Mouse (Mus musculus): ENCODE results near the gene Gstm2. TPM values are rescaled to one million over a fixed set of nuclear protein-coding genes. Genes with fewer than 3 reads are reported as not detected.
"Not testable (repeated sequence)": the region's sequence is repeated elsewhere in the genome, so short reads cannot be mapped to it uniquely, and the experiment has no call there.

The Gstm2 gene
- polyA plus RNA-seq, 1 experiment from 2014 or later, result 212 TPM

DNA sequence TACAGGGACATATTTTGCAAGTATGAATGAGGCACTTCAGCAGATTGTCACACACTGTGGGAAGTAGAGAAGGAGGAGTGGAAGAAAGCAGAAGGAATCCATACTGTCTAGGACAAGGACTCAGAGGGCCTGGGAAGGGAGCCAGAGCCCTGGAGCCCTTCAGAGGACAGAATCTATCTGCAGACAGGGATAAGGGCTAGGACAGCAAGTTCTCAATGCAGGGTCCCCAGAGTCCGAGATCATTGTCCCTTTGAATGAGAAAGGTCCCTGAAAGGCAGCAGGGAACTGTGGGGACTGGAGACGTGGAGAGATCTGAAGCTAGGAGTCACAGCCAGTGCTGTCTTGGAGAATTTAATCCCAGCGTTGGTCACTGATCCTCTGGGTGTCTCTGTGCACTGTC lies 33.0 kb upstream of the Gstm2 start:
- not testable (repeated sequence) for H3K4me3 ChIP-seq (ENCODE audit: low read length); H3K27ac ChIP-seq (ENCODE audit: low read length); H3K4me2 ChIP-seq (ENCODE audit: low read depth, low read length); H3K9ac ChIP-seq (ENCODE audit: low read depth, low read length); H3K36me3 ChIP-seq (ENCODE audit: control insufficient read depth, insufficient read depth, low read length); H3K9me3 ChIP-seq (ENCODE audit: control insufficient read depth, low read length); ATAC-seq; H3K27me3 ChIP-seq (replicated peaks; ENCODE audit: control insufficient read depth, insufficient read depth, low read length)
- peaks cover 27% of the 10 kb centered on the region for H3K4me1 ChIP-seq (ENCODE audit: control insufficient read depth, insufficient read depth, low read length)
- 82% methylated on average over 3 of the region's 3 CpGs for WGBS

DNA sequence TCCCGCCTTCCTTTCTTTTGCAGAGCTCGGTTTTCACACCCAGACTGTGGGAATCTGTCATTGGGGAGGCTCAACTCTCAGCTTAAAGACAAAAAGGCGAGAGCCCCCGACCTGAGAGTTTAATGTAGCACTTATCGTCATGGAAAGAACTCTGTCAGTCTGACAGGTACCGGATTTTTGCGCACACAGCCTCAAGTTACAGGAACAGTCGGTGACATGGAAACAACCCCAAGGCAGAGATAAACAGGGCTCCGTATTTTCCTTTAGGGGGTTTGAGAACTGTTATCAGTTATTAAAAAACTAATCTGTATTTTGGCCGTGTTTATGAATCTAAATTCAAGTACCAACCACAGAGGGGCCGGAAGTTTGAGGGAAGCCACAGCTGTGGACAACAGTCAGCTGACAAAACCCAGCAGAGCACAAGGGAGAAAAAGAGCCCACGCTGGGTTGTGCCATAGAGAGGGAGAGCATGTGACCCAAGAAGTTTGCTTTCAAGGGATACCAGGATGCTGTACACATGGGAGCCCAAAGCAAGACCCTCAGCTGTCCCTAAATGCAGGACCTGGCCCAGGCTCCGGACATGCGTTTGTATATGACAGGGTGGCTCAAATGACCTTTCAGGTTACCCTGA lies 32.1 kb upstream of the Gstm2 start:
- peaks cover 29% of the 10 kb centered on the region for H3K4me1 ChIP-seq (ENCODE audit: control insufficient read depth, insufficient read depth, low read length)
- 24% methylated on average over 14 of the region's 14 CpGs for WGBS
- ATAC-seq, result no peak
- H3K27me3 ChIP-seq (replicated peaks; ENCODE audit: control insufficient read depth, insufficient read depth, low read length), result no peaks in the 10 kb centered on the region
- no peaks in the 10 kb centered on the region for H3K36me3 ChIP-seq (ENCODE audit: control insufficient read depth, insufficient read depth, low read length)
- peak overlapping the region; percentile 95 for H3K27ac ChIP-seq (ENCODE audit: low read length)
- no peaks in the 10 kb centered on the region for H3K9me3 ChIP-seq (ENCODE audit: control insufficient read depth, low read length)
- H3K9ac ChIP-seq (ENCODE audit: low read depth, low read length), result peak overlapping the region; percentile 72
- peak overlapping the region; percentile 72 for H3K4me2 ChIP-seq (ENCODE audit: low read depth, low read length)
- peak overlapping the region; percentile 53 for H3K4me3 ChIP-seq (ENCODE audit: low read length)

DNA sequence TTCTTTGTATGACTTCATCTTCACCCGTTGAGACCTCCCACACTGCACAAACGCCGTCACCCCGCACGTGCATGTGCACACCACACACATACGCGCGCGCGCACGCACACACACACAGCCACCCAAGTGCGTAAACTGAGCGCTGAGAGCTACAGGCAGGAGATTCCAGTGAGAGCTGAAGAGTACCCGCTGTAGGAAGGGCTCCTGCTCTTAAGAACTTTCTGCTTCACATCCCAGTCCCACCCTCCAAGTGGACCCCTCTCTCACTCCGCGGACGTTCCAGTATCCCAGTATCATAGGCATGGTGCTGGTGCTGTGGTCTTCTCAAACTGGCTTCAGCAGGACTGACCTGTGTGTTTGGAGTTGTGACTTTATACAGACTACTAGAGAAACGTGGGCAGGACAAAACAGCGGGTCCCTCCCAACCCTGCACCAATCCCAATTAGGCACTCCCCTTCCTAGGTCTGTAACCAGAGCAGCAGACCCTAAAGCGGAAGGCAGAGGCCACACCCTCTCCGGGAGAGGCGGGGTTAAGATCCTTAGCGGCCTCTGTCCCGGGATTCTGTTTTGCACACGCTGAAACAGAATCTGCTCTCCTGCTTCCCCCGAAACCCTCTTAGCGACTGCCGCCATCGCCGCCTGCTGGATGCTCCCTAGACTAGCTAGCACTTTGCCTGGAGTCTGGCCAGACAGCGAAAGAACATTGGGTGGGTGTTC lies 31.4 kb upstream of the Gstm2 start, which contains the start of gene Gstm1:
Gene Gstm1, minus strand, starts transcription at position 501 of the 717 bp plus-strand sequence.
- H3K9me3 ChIP-seq (ENCODE audit: control insufficient read depth, low read length), result no peaks in the 10 kb centered on the region
- WGBS, result under 1% methylated on average over 31 of the region's 31 CpGs
- ATAC-seq, result peak; percentile 97
- peak within 1 kb of the TSS; percentile 72 for H3K4me2 ChIP-seq (ENCODE audit: low read depth, low read length)
- H3K9ac ChIP-seq (ENCODE audit: low read depth, low read length), result peak within 1 kb of the TSS; percentile 72
- H3K27me3 ChIP-seq (replicated peaks; ENCODE audit: control insufficient read depth, insufficient read depth, low read length), result no peaks in the 10 kb centered on the region
- H3K4me1 ChIP-seq (ENCODE audit: control insufficient read depth, insufficient read depth, low read length), result peaks cover 31% of the 10 kb centered on the region
- peak within 1 kb of the TSS; percentile 95 for H3K27ac ChIP-seq (ENCODE audit: low read length)
- no peaks in the 10 kb centered on the region for H3K36me3 ChIP-seq (ENCODE audit: control insufficient read depth, insufficient read depth, low read length)
- H3K4me3 ChIP-seq (ENCODE audit: low read length), result peak within 1 kb of the TSS; percentile 53

- 77% methylated on average over 5 of the region's 5 CpGs for WGBS
- H3K27ac ChIP-seq (ENCODE audit: low read length); ATAC-seq; H3K9me3 ChIP-seq (ENCODE audit: control insufficient read depth, low read length); H3K27me3 ChIP-seq (replicated peaks; ENCODE audit: control insufficient read depth, insufficient read depth, low read length); H3K36me3 ChIP-seq (ENCODE audit: control insufficient read depth, insufficient read depth, low read length): not testable (repeated sequence)
- peaks cover 24% of the 10 kb centered on the region for H3K4me1 ChIP-seq (ENCODE audit: control insufficient read depth, insufficient read depth, low read length)
- peak overlapping the region; percentile 72 for H3K4me2 ChIP-seq (ENCODE audit: low read depth, low read length)
- peak overlapping the region; percentile 72; the same call in 1 of the 2 replicates for H3K9ac ChIP-seq (ENCODE audit: low read depth, low read length)
- peak overlapping the region; percentile 53 for H3K4me3 ChIP-seq (ENCODE audit: low read length)
Measured at GRCm38 (mm10) chr3:108016468-108016867, 30.2 kb upstream of the Gstm2 start.

GRCm38 (mm10) chr3:108014974-108015346 lies 28.7 kb upstream of the Gstm2 start:
- no peaks in the 10 kb centered on the region for H3K36me3 ChIP-seq (ENCODE audit: control insufficient read depth, insufficient read depth, low read length)
- no peak overlapping the region for H3K4me2 ChIP-seq (ENCODE audit: low read depth, low read length)
- no peaks in the 10 kb centered on the region for H3K9me3 ChIP-seq (ENCODE audit: control insufficient read depth, low read length)
- peaks cover 24% of the 10 kb centered on the region for H3K4me1 ChIP-seq (ENCODE audit: control insufficient read depth, insufficient read depth, low read length)
- H3K4me3 ChIP-seq (ENCODE audit: low read length), result no peak overlapping the region
- ATAC-seq, result no peak
- H3K27me3 ChIP-seq (replicated peaks; ENCODE audit: control insufficient read depth, insufficient read depth, low read length), result no peaks in the 10 kb centered on the region
- WGBS, result 83% methylated on average over 2 of the region's 2 CpGs
- no peak overlapping the region for H3K9ac ChIP-seq (ENCODE audit: low read depth, low read length)
- no peak overlapping the region for H3K27ac ChIP-seq (ENCODE audit: low read length)

DNA sequence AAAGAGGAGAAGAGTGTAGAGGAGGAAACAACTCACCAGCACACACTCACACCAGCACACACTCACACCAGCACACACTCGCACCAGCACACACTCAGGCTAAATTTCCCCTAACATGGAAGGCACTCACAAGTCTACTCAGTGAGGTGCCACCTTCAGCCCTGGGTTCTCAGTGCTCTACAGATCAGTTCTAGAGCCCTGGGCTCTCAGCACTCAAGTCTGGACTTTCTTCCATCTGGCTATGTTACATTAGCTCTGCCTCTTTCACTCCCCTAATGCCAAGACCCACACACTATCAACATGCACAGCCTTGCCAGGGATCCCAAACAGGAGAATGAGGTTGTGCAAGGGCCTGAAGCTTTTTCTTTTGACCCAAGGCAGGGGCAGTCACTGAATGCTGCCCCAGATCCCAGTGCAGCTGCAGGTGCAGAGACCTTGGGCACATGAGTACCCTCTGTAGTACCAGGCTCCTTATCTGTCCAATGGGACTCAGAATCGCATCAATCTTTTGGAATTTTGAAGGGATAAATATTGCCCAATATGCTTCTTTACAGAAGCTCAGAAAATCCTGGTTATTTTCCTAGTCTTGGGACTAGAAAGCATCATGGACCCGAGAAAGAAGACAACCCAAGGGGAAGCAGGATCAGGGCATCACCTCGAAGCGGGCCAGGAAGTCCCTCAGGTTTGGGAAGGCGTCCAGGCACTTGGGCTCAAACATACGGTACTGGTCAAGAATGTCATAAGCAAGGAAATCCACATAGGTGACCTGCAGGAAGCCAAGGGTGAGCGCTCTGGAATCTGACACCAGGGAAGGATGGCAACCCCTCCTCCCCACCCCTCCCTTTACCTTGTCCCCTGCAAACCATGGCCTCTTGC lies 28.1 kb upstream of the Gstm2 start:
- Histone ChIP-seq H3K27me3 (replicated peaks; ENCODE audit: control insufficient read depth, insufficient read depth, low read length) (no peaks in the 10 kb centered on the region), H3K9me3 (ENCODE audit: control insufficient read depth, low read length) (no peaks in the 10 kb centered on the region), H3K4me2 (ENCODE audit: low read depth, low read length) (no peak overlapping the region), H3K4me1 (ENCODE audit: control insufficient read depth, insufficient read depth, low read length) (peaks cover 24% of the 10 kb centered on the region), H3K4me3 (ENCODE audit: low read length) (no peak overlapping the region), H3K36me3 (ENCODE audit: control insufficient read depth, insufficient read depth, low read length) (no peaks in the 10 kb centered on the region), H3K27ac (ENCODE audit: low read length) (no peak overlapping the region), H3K9ac (ENCODE audit: low read depth, low read length) (no peak overlapping the region)
- 83% methylated on average over 8 of the region's 8 CpGs for WGBS
- ATAC-seq, result no peak

DNA sequence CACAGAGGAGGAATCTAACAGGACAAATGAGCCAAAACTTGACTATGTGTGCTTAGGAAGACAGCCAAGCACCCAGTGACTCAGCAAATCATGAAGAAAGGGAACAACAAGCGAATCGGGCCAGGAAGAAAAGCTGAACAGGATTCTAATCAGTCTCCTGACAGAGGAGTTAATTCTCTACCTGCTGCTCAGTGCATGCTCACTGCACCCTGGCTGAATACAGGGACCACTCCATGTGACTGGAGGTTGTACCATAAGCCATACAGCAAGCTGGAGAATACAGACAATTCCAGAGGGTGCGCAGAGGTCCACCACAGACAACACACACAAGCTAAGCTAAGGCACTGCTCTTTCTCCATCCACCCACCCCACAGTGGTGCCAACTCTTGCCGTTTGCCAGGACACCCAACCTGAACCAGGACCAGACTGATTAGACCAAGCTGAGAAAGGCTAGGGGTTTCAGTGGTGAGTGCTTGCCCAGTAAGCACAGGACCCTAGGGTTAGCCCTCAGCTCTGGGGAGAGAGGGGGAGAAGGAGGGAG lies 27.1 kb upstream of the Gstm2 start:
- ATAC-seq, result no peak
- Histone ChIP-seq H3K27me3 (replicated peaks; ENCODE audit: control insufficient read depth, insufficient read depth, low read length) (no peaks in the 10 kb centered on the region), H3K4me1 (ENCODE audit: control insufficient read depth, insufficient read depth, low read length) (peaks cover 20% of the 10 kb centered on the region), H3K9ac (ENCODE audit: low read depth, low read length) (no peak overlapping the region), H3K4me3 (ENCODE audit: low read length) (no peak overlapping the region), H3K27ac (ENCODE audit: low read length) (no peak overlapping the region), H3K9me3 (ENCODE audit: control insufficient read depth, low read length) (no peaks in the 10 kb centered on the region), H3K4me2 (ENCODE audit: low read depth, low read length) (no peak overlapping the region), H3K36me3 (ENCODE audit: control insufficient read depth, insufficient read depth, low read length) (no peaks in the 10 kb centered on the region)
- 66% methylated on average over 4 of the region's 4 CpGs for WGBS

- no peaks in the 10 kb centered on the region for H3K9me3 ChIP-seq (ENCODE audit: control insufficient read depth, low read length)
- ATAC-seq, result no peak
- H3K4me2 ChIP-seq (ENCODE audit: low read depth, low read length), result no peak overlapping the region
- no peaks in the 10 kb centered on the region for H3K27me3 ChIP-seq (replicated peaks; ENCODE audit: control insufficient read depth, insufficient read depth, low read length)
- H3K9ac ChIP-seq (ENCODE audit: low read depth, low read length), result no peak overlapping the region
- H3K4me1 ChIP-seq (ENCODE audit: control insufficient read depth, insufficient read depth, low read length), result peaks cover 12% of the 10 kb centered on the region; the same call in 1 of the 2 replicates
- no peak overlapping the region for H3K4me3 ChIP-seq (ENCODE audit: low read length)
- H3K27ac ChIP-seq (ENCODE audit: low read length), result no peak overlapping the region
- H3K36me3 ChIP-seq (ENCODE audit: control insufficient read depth, insufficient read depth, low read length), result no peaks in the 10 kb centered on the region
- 80% methylated on average over 3 of the region's 3 CpGs for WGBS
Measured at GRCm38 (mm10) chr3:108011558-108011957, 25.3 kb upstream of the Gstm2 start.

DNA sequence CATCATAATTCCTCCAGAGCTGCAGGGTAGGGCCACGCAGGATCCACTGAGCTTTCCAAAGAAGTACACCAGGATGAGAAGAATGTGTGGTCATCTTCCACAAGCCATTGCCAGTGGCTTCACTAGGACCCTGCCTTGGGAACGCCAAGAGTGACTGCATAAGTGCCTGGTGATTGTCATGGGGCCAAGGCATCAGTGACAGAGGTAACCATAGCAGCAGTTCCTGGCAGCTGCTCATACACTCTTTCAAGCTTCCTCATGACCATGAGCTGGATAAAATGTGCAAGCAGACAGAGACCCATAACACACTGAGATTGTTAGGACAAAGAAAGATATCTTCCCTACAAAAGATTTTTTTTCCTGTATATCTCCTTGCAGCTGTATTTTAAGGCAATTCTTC lies 24.0 kb upstream of the Gstm2 start:
- Histone ChIP-seq H3K27ac (ENCODE audit: low read length) (no peak overlapping the region), H3K27me3 (replicated peaks; ENCODE audit: control insufficient read depth, insufficient read depth, low read length) (no peaks in the 10 kb centered on the region), H3K4me3 (ENCODE audit: low read length) (no peak overlapping the region), H3K9ac (ENCODE audit: low read depth, low read length) (no peak overlapping the region), H3K9me3 (ENCODE audit: control insufficient read depth, low read length) (no peaks in the 10 kb centered on the region), H3K36me3 (ENCODE audit: control insufficient read depth, insufficient read depth, low read length) (no peaks in the 10 kb centered on the region), H3K4me1 (ENCODE audit: control insufficient read depth, insufficient read depth, low read length) (0 out of 2 replicates have a peak, but pooled peaks cover 9% of the 10 kb centered on the region), H3K4me2 (ENCODE audit: low read depth, low read length) (no peak overlapping the region)
- ATAC-seq, result no peak
- 63% methylated on average over 2 of the region's 2 CpGs for WGBS
